Mouse (Mus musculus) hindbrain, embryonic 15.5 days (tissue): ENCODE measurements around the gene Lcmt1. TPM values are rescaled to one million over a fixed set of nuclear protein-coding genes. Genes with fewer than 3 reads are reported as not detected.

Experiments used
- ATAC-seq: fragments of 200-750 bp; cut with Nextera tagmentation; 2 replicates; pipeline ENCODE4 v1.8.0; 2017; ENCODE audit warnings: low read depth, moderate number of reproducible peaks, moderate TSS enrichment; ENCODE audit not compliant: low FRiP score
- H3K27ac ChIP-seq: fragments of 300-500 bp; sonication (generic); replicated peaks from 2 replicates; pipeline ENCODE4 v1.5.1; 2015; ENCODE audit warnings: mild to moderate bottlenecking, inconsistent platforms
- H3K27me3 ChIP-seq: fragments of 300-500 bp; sonication (generic); 2 replicates; pipeline ENCODE4 v1.6.1; 2015; ENCODE audit warnings: control low read depth, inconsistent platforms
- H3K36me3 ChIP-seq: fragments of 300-500 bp; sonication (generic); 2 replicates; pipeline ENCODE4 v1.6.1; 2015; ENCODE audit warnings: control low read depth, inconsistent platforms
- H3K4me1 ChIP-seq: fragments of 300-500 bp; sonication (generic); replicated peaks from 2 replicates; pipeline ENCODE4 v1.6.1; 2015; ENCODE audit warnings: control low read depth, inconsistent platforms
- H3K4me2 ChIP-seq: fragments of 300-500 bp; sonication (generic); 2 replicates; pipeline ENCODE4 v1.6.1; 2015; ENCODE audit warnings: moderate library complexity, mild to moderate bottlenecking, inconsistent platforms
- H3K4me3 ChIP-seq: fragments of 300-500 bp; sonication (generic); 2 replicates; pipeline ENCODE4 v1.5.1; 2015; ENCODE audit warnings: mild to moderate bottlenecking, inconsistent platforms
- H3K9ac ChIP-seq: fragments of 300-500 bp; sonication (generic); 2 replicates; pipeline ENCODE4 v1.6.1; 2015; ENCODE audit warnings: inconsistent platforms
- H3K9me3 ChIP-seq: fragments of 300-500 bp; sonication (generic); 2 replicates; pipeline ENCODE4 v1.6.1; 2016; ENCODE audit warnings: control low read depth, inconsistent platforms
- WGBS: fragments of 180-500 bp; shearing (Covaris S2); methylation state at CpG from one replicate; pipeline ENCODE4 v1.1.7; 2015; 5-methylcytosine and 5-hydroxymethylcytosine counted together
- polyA plus RNA-seq: library from polyadenylated mRNA; unstranded; fragments of >200 nt; fragmentation: Nextera tagmentation; extraction: Ambion mirVana; gene quantifications from 2 replicates; pipeline ENCODE4 v1.2.1, GENCODE M21; 2015

The Lcmt1 gene
- polyA plus RNA-seq, 1 experiment from 2014 or later = 99.8 TPM

GRCm38 (mm10) chr7:123410502-123410901 lies 40.9 kb downstream of the Lcmt1 start:
- 95% methylated on average over 7 of the region's 7 CpGs for WGBS
- no peaks in the 10 kb centered on the region for H3K4me1 ChIP-seq
- H3K9ac ChIP-seq = no peak overlapping the region
- no peak overlapping the region for H3K4me2 ChIP-seq
- H3K4me3 ChIP-seq = no peak overlapping the region
- no peak for ATAC-seq
- no peaks in the 10 kb centered on the region for H3K27me3 ChIP-seq
- peaks cover 24% of the 10 kb centered on the region for H3K36me3 ChIP-seq
- no peak overlapping the region for H3K27ac ChIP-seq
- no peaks in the 10 kb centered on the region for H3K9me3 ChIP-seq

GRCm38 (mm10) chr7:123411109-123411508 lies 41.5 kb downstream of the Lcmt1 start:
- 86% methylated on average over 1 of the region's 1 CpGs for WGBS
- Histone ChIP-seq H3K4me2 (no peak overlapping the region), H3K9me3 (no peaks in the 10 kb centered on the region), H3K27me3 (no peaks in the 10 kb centered on the region), H3K4me3 (no peak overlapping the region), H3K4me1 (no peaks in the 10 kb centered on the region), H3K9ac (no peak overlapping the region), H3K27ac (no peak overlapping the region), H3K36me3 (peaks cover 24% of the 10 kb centered on the region)
- ATAC-seq = no peak

- H3K9me3 ChIP-seq = no peaks in the 10 kb centered on the region
- no peak overlapping the region for H3K27ac ChIP-seq
- H3K4me3 ChIP-seq = no peak overlapping the region
- no peak for ATAC-seq
- WGBS = 77% methylated on average over 3 of the region's 3 CpGs
- no peaks in the 10 kb centered on the region for H3K27me3 ChIP-seq
- peaks cover 18% of the 10 kb centered on the region for H3K36me3 ChIP-seq
- H3K4me2 ChIP-seq = no peak overlapping the region
- H3K9ac ChIP-seq = no peak overlapping the region
- H3K4me1 ChIP-seq = no peaks in the 10 kb centered on the region
These were observed 42.6 kb downstream of the Lcmt1 start for GRCm38 (mm10) chr7:123412143-123412542.

GRCm38 (mm10) chr7:123416803-123417202 lies 47.2 kb downstream of the Lcmt1 start:
- no peak for ATAC-seq
- Histone ChIP-seq H3K4me3 (no peak overlapping the region), H3K9ac (no peak overlapping the region), H3K4me2 (no peak overlapping the region), H3K9me3 (no peaks in the 10 kb centered on the region), H3K27me3 (no peaks in the 10 kb centered on the region), H3K4me1 (no peaks in the 10 kb centered on the region), H3K36me3 (peaks cover 39% of the 10 kb centered on the region; the same call in 1 of the 2 replicates), H3K27ac (no peak overlapping the region)
- WGBS = 88% methylated on average over 4 of the region's 4 CpGs

DNA sequence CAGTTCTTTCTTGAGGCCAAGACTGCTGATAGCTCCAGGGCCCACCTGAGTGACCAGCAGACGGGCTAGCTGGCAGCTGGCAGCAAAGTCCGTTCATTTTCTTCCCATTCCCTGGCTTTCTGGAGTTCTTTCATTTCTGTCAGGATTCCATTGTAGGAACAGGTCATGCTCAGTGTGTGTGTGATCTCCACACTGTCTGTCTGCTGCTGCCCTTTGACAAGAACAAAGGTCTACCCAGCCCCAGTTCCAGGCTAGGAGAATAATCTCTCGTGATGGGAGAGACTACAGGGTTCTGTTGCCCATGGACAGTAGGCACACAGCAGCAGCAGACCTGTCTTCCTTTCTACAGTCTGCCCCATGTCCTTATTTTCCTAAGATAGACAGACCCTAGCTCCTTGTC lies 48.1 kb downstream of the Lcmt1 start:
- Histone ChIP-seq H3K9ac (no peak overlapping the region), H3K27ac (no peak overlapping the region), H3K9me3 (no peaks in the 10 kb centered on the region), H3K36me3 (peaks cover 47% of the 10 kb centered on the region), H3K27me3 (no peaks in the 10 kb centered on the region), H3K4me1 (no peaks in the 10 kb centered on the region), H3K4me3 (no peak overlapping the region), H3K4me2 (no peak overlapping the region)
- WGBS = 86% methylated on average over 3 of the region's 3 CpGs
- ATAC-seq = no peak

- peaks cover 52% of the 10 kb centered on the region for H3K36me3 ChIP-seq
- no peaks in the 10 kb centered on the region for H3K4me1 ChIP-seq
- no peak overlapping the region for H3K4me2 ChIP-seq
- no peak overlapping the region for H3K27ac ChIP-seq
- 94% methylated on average over 4 of the region's 4 CpGs for WGBS
- H3K9me3 ChIP-seq = no peaks in the 10 kb centered on the region
- H3K27me3 ChIP-seq = no peaks in the 10 kb centered on the region
- H3K4me3 ChIP-seq = no peak overlapping the region
- ATAC-seq = no peak
- no peak overlapping the region for H3K9ac ChIP-seq
These were observed 50.4 kb downstream of the Lcmt1 start for GRCm38 (mm10) chr7:123419984-123420383.

DNA sequence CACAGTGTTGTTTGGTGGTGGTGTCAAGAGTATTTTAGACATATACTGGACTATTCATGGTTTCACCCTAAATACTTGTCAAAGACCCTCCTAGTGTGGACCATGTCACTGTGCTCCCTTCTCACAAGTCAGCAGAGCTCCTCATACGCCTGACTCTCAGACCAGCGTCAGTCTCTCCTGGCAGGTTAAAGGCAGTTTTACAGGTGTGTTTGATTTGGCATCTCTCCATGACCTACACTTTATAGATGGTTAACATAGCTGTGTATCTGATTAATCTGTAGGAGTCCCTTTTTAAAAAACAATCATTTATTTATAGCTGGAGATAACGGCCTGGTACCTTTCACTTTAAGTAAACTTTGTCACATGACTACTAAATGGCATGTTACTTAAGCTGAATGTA lies 52.4 kb downstream of the Lcmt1 start:
- Histone ChIP-seq H3K4me3 (no peak overlapping the region), H3K27me3 (no peaks in the 10 kb centered on the region), H3K4me2 (no peak overlapping the region), H3K9ac (no peak overlapping the region), H3K9me3 (no peaks in the 10 kb centered on the region), H3K36me3 (peaks cover 52% of the 10 kb centered on the region), H3K27ac (no peak overlapping the region), H3K4me1 (no peaks in the 10 kb centered on the region)
- ATAC-seq = no peak
- 94% methylated on average over 3 of the region's 3 CpGs for WGBS

- Histone ChIP-seq H3K27me3 (no peaks in the 10 kb centered on the region), H3K36me3 (peaks cover 48% of the 10 kb centered on the region), H3K9ac (no peak overlapping the region), H3K4me2 (no peak overlapping the region), H3K27ac (no peak overlapping the region), H3K4me1 (no peaks in the 10 kb centered on the region), H3K9me3 (no peaks in the 10 kb centered on the region), H3K4me3 (no peak overlapping the region)
- WGBS = 92% methylated on average over 6 of the region's 6 CpGs
- no peak for ATAC-seq
These were observed 54.7 kb downstream of the Lcmt1 start for GRCm38 (mm10) chr7:123424281-123424680.

DNA sequence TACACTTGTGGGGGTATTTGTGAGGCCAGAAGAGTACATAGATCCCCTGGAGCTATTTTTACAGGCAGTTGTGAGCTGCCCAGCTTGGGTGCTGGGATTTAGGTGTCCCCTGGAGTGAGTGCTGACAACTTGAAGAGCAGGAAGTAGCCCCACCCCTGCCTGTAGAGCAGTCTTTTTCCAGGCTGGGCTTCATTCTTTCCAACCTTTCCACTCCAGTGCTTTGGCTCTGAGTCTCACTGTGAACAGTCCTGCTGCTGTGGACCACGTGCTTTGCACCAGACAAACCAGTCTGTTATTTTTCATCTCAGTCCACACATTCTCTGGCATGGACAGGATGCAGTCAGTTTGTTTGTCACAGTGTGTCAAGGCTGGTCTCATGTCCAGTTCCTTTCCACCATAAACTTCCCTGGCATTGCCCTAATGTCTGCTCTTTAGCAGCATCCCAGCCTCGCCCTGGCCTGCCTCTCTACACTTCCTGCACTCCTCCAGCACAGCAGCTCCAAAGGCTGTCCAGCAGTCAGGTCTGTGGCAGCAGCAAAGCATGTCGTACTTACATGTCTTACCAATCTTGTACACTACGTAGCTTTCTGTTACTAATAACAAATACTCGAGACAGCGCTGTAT lies 55.7 kb downstream of the Lcmt1 start:
- H3K9ac ChIP-seq = no peak overlapping the region
- ATAC-seq = no peak
- H3K4me3 ChIP-seq = no peak overlapping the region
- H3K27me3 ChIP-seq = no peaks in the 10 kb centered on the region
- H3K4me1 ChIP-seq = no peaks in the 10 kb centered on the region
- H3K27ac ChIP-seq = no peak overlapping the region
- no peak overlapping the region for H3K4me2 ChIP-seq
- peaks cover 52% of the 10 kb centered on the region for H3K36me3 ChIP-seq
- WGBS = 90% methylated on average over 6 of the region's 6 CpGs
- H3K9me3 ChIP-seq = no peaks in the 10 kb centered on the region

DNA sequence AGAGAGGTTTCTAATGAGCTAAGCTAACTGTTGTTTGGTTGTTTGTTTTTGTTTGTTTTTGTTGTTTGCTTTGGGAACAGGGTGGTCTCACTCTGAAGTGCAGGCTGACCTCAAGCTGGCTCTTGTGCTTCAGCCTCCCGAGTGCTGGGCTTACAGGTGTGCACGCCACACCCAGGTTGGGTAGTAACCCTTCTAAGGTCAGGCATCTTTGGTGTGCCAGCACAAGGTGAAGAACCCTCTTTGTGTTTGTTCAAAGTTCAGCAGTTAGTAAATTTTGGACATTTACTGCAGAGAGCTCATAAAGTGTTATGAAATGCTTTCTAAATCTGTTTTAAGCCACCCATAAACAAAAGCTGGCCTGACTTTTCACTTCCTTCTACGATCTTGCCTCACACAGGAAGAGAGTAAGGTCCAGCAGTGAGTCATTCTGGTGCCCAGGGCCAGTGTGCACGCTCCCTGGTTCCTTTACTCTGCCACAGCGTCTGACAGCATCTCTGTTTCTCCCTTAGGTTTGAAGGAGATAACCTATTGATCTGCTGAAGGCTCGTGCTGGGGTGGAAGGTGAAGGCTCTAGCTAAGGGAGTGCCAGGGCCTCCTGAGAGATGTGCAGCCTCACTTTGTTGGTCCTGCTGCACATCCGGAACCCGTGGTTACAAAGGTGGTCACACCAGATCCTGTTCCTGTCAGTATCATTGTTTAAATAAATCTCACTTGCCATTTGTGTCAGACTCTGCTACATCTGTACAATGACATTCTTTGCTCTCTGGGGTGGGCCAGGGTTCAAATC lies 60.2 kb downstream of the Lcmt1 start:
- Histone ChIP-seq H3K4me3 (no peak overlapping the region), H3K9ac (no peak overlapping the region), H3K4me2 (no peak overlapping the region), H3K4me1 (no peaks in the 10 kb centered on the region), H3K27ac (no peak overlapping the region), H3K27me3 (no peaks in the 10 kb centered on the region), H3K9me3 (no peaks in the 10 kb centered on the region), H3K36me3 (peaks cover 33% of the 10 kb centered on the region)
- no peak for ATAC-seq
- 91% methylated on average over 8 of the region's 8 CpGs for WGBS

DNA sequence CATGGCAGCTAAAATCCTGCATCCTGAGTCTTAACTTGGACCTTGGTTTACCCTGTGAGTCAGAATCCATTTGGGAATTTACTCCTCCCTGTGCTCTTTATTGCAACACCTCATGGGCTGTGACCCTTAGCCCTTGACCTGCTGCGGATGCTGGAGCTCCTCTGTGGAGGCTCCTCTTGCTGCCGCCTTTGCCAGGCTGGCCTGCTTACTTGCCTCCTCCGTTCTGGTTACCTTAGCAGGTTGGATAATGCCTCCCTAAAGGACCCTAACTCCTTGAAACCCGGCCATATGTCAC lies 60.8 kb downstream of the Lcmt1 start:
- no peaks in the 10 kb centered on the region for H3K27me3 ChIP-seq
- ATAC-seq = no peak
- no peaks in the 10 kb centered on the region for H3K9me3 ChIP-seq
- no peak overlapping the region for H3K9ac ChIP-seq
- peaks cover 33% of the 10 kb centered on the region for H3K36me3 ChIP-seq
- WGBS = 90% methylated on average over 4 of the region's 4 CpGs
- H3K4me3 ChIP-seq = no peak overlapping the region
- no peak overlapping the region for H3K4me2 ChIP-seq
- H3K4me1 ChIP-seq = no peaks in the 10 kb centered on the region
- H3K27ac ChIP-seq = no peak overlapping the region

- H3K27ac ChIP-seq = no peak overlapping the region
- H3K9ac ChIP-seq = no peak overlapping the region
- WGBS = 73% methylated on average over 4 of the region's 4 CpGs
- H3K9me3 ChIP-seq = no peaks in the 10 kb centered on the region
- H3K27me3 ChIP-seq = no peaks in the 10 kb centered on the region
- no peaks in the 10 kb centered on the region for H3K4me1 ChIP-seq
- no peak for ATAC-seq
- no peak overlapping the region for H3K4me3 ChIP-seq
- H3K4me2 ChIP-seq = no peak overlapping the region
- peaks cover 33% of the 10 kb centered on the region for H3K36me3 ChIP-seq
These were observed 61.6 kb downstream of the Lcmt1 start for GRCm38 (mm10) chr7:123431206-123431605.

GRCm38 (mm10) chr7:123442079-123442478 lies 72.5 kb downstream of the Lcmt1 start:
- Histone ChIP-seq H3K36me3 (no peaks in the 10 kb centered on the region), H3K4me2 (no peak overlapping the region), H3K27ac (no peak overlapping the region), H3K9me3 (no peaks in the 10 kb centered on the region), H3K9ac (no peak overlapping the region), H3K4me1 (no peaks in the 10 kb centered on the region), H3K27me3 (no peaks in the 10 kb centered on the region), H3K4me3 (no peak overlapping the region)
- ATAC-seq = no peak
- 77% methylated on average over 1 of the region's 1 CpGs for WGBS
